Mouse (Mus musculus) forebrain, embryonic 11.5 days (tissue): ENCODE results near the gene Gm4450. TPM values are rescaled to one million over a fixed set of nuclear protein-coding genes. Genes with fewer than 3 reads are reported as not detected.
"Not testable (repeated sequence)": the region's sequence is repeated elsewhere in the genome, so short reads cannot be mapped to it uniquely, and the experiment has no call there.

Source experiments
- ATAC-seq: fragments of 200-750 bp; cut with Nextera tagmentation; replicated peaks from 2 replicates; pipeline ENCODE4 v1.8.0; 2017; ENCODE audit warnings: moderate TSS enrichment; ENCODE audit not compliant: low FRiP score
- DNase-seq: peaks from one replicate; pipeline ENCODE4 v3.0.0-alpha.2; 2017; ENCODE audit warnings: low spot score
- H3K27ac ChIP-seq: fragments of 300-500 bp; sonication (generic); 2 replicates; pipeline ENCODE4 v1.5.1; 2014; ENCODE audit warnings: low read depth, low read length
- H3K27me3 ChIP-seq: fragments of 300-500 bp; sonication (generic); 2 replicates; pipeline ENCODE4 v1.6.1; 2014; ENCODE audit warnings: mild to moderate bottlenecking, low read length, mixed read lengths; ENCODE audit not compliant: control insufficient read depth, insufficient read depth
- H3K36me3 ChIP-seq: fragments of 300-500 bp; sonication (generic); 2 replicates; pipeline ENCODE4 v1.6.1; 2014; ENCODE audit warnings: mild to moderate bottlenecking, low read length, moderate library complexity, mixed read lengths; ENCODE audit not compliant: control insufficient read depth, insufficient read depth
- H3K4me1 ChIP-seq: fragments of 300-500 bp; sonication (generic); replicated peaks from 2 replicates; pipeline ENCODE4 v1.6.1; 2014; ENCODE audit warnings: low read length, mixed read lengths; ENCODE audit not compliant: control insufficient read depth, insufficient read depth
- H3K4me2 ChIP-seq: fragments of 300-500 bp; sonication (generic); 2 replicates; pipeline ENCODE4 v1.6.1; 2014; ENCODE audit warnings: low read depth, mild to moderate bottlenecking, low read length, moderate library complexity, mixed read lengths; ENCODE audit not compliant: severe bottlenecking
- H3K4me3 ChIP-seq: fragments of 300-500 bp; sonication (generic); 2 replicates; pipeline ENCODE4 v1.5.1; 2014; ENCODE audit warnings: low read depth, low read length
- H3K9ac ChIP-seq: fragments of 300-500 bp; sonication (generic); 2 replicates; pipeline ENCODE4 v1.6.1; 2014; ENCODE audit warnings: low read length
- H3K9me3 ChIP-seq: fragments of 300-500 bp; sonication (generic); 2 replicates; pipeline ENCODE4 v1.6.1; 2016; ENCODE audit warnings: low read length, mixed read lengths; ENCODE audit not compliant: control insufficient read depth
- WGBS: fragments of 180-500 bp; shearing (Covaris S2); extraction: QIAGEN DNeasy Blood & Tissue Kit; methylation state at CpG from one replicate; pipeline ENCODE4 v1.1.7; 2014; 5-methylcytosine and 5-hydroxymethylcytosine counted together
- polyA plus RNA-seq: library from polyadenylated mRNA; unstranded; fragments of >200 nt; fragmentation: Nextera tagmentation; extraction: Ambion mirVana; gene quantifications from 2 replicates; pipeline ENCODE4 v1.2.1, GENCODE M21; 2014

The Gm4450 gene
- polyA plus RNA-seq, 1 experiment from 2014 or later: not detected

GRCm38 (mm10) chr3:98413733-98414132 is 43.2 kb downstream of the Gm4450 start:
- DNase-seq: no peak
- H3K27ac ChIP-seq: no peak overlapping the region

DNA sequence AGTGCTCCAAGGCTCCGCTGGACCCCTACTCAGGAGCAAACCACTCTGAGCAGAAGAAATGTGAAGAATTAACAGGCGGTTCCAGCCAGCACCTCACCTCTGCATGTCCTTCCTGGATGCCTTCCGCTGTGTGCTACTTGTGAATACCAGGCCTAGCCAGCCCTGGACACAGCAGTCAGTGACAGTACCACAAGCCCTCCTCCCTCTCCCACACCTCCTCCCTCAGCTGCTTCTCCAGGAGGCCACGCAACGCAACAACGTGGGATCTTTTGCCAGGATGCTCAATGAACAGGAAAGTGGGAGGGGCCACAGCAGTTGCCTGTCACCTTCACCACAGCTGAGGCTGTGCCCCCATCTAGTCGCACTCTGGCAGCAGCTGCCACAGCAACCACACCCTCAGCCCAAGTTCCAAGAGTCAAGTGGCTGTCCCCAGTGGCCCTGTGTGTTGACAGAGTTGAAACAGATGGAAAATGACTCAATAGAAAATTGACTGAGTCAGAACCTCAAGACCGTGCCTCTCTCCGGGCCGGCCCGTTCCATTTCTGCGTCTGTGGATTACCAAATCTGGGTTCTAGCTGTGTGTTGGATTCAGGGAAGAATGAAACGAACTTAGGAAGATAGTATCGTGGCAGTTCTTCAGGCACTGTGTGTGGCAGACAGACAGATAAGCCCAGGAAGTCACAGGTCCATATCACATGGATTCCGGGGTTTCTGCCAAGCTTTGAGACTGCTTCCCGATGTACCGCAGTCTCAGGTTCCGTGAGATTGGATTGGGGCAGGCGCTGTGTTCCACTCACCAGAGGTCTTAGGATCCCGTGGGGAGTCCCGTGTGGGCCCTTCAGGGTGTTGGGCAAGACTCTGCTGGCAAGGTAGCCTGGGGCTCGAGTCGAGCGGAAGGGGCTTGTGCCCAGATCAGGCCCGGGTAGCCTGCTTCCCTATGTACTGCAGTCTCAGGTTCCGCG is 46.0 kb downstream of the Gm4450 start:
- H3K27me3 ChIP-seq, H3K4me2 ChIP-seq, H3K9ac ChIP-seq, H3K36me3 ChIP-seq, ATAC-seq, H3K9me3 ChIP-seq, H3K4me3 ChIP-seq, H3K27ac ChIP-seq, DNase-seq, H3K4me1 ChIP-seq: not testable (repeated sequence)
- WGBS: 94% methylated on average over 16 of the region's 27 CpGs

More at GRCm38 (mm10) chr3:98413733-98414132, 43.2 kb downstream of the Gm4450 start:
- no peaks in the 10 kb centered on the region for H3K4me1 ChIP-seq
- no peak overlapping the region for H3K9ac ChIP-seq
- no peaks in the 10 kb centered on the region for H3K9me3 ChIP-seq
- ATAC-seq: no peak
- H3K36me3 ChIP-seq: no peaks in the 10 kb centered on the region
- 89% methylated on average over 2 of the region's 2 CpGs for WGBS
- H3K4me3 ChIP-seq: no peak overlapping the region
- no peaks in the 10 kb centered on the region for H3K27me3 ChIP-seq
- H3K4me2 ChIP-seq: no peak overlapping the region

DNA sequence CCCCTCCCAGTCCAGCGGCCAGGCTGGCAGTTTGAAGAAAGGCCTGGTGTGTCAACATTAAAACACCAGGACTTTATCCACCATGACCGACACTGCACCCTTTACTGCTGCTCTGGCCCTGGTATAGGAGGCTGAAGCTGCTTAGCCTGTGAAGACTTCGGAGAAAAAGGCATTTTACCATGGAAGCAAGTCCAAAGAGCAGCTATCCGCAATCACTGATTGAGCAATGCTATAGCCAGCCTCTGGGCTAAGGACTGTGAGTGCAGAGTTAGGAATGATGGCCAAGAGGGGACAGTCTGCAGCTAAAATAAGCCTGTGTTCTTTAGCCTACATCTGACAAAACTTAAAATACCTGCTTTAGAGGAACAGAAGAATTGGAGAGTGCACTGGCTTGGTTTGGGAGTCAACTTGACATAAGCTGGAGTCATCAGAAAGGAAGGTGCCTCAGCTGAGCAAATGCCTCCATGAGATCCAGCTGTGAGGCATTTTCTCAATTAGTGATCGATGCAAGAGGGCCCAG is 49.6 kb downstream of the Gm4450 start:
- 70% methylated on average over 5 of the region's 5 CpGs for WGBS
- DNase-seq, H3K36me3 ChIP-seq, H3K4me1 ChIP-seq, H3K4me2 ChIP-seq, H3K27me3 ChIP-seq, ATAC-seq, H3K9me3 ChIP-seq, H3K4me3 ChIP-seq, H3K9ac ChIP-seq, H3K27ac ChIP-seq: not testable (repeated sequence)

- H3K4me1 ChIP-seq, H3K4me2 ChIP-seq, H3K9ac ChIP-seq, H3K9me3 ChIP-seq, DNase-seq, H3K36me3 ChIP-seq, ATAC-seq, H3K27me3 ChIP-seq, H3K27ac ChIP-seq, H3K4me3 ChIP-seq: not testable (repeated sequence)
- 70% methylated on average over 12 of the region's 12 CpGs for WGBS
Measured at GRCm38 (mm10) chr3:98406569-98407144, 50.3 kb downstream of the Gm4450 start.

DNA sequence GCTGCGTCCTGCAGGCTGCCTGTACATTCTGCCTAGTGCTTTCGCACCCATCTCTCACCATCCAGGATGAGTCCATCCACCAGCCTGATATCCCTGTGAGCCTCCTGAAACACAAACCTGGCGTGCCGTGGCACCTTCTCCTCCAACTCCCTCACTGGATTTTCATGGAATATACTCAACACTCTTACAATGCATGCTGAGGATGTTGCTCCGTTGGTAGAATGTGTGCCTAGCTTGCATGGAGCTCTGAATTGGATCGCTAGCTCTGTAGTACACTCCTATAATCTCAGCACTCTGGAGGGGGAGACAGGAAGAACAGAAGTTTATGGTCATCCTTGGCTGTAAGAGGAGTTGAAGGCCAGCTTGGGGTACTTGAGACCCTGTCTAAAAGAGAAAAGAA is 51.0 kb downstream of the Gm4450 start:
- not testable (repeated sequence) for H3K4me3 ChIP-seq, H3K36me3 ChIP-seq, DNase-seq, H3K4me2 ChIP-seq, H3K9ac ChIP-seq, H3K27me3 ChIP-seq, H3K27ac ChIP-seq, ATAC-seq, H3K9me3 ChIP-seq, H3K4me1 ChIP-seq
- WGBS: 82% methylated on average over 4 of the region's 6 CpGs

GRCm38 (mm10) chr3:98404268-98404895 is 52.5 kb downstream of the Gm4450 start:
- not testable (repeated sequence) for ATAC-seq
- 93% methylated on average over 9 of the region's 9 CpGs for WGBS

More at GRCm38 (mm10) chr3:98404268-98404895, 52.5 kb downstream of the Gm4450 start:
- H3K4me1 ChIP-seq, H3K27me3 ChIP-seq, DNase-seq, H3K9me3 ChIP-seq, H3K4me3 ChIP-seq, H3K9ac ChIP-seq, H3K36me3 ChIP-seq, H3K27ac ChIP-seq, H3K4me2 ChIP-seq: not testable (repeated sequence)

Other genes with a start within 250 kb of the Gm4450 start
- gene Reg4, start 235.0 kb downstream of the Gm4450 start, polyA plus RNA-seq: not detected in 2 replicates
- 0.63 and 1.2 TPM in 2 replicates for gene Hmgcs2, start 176.7 kb downstream of the Gm4450 start, polyA plus RNA-seq
- gene Phgdh, start 117.1 kb downstream of the Gm4450 start, polyA plus RNA-seq: 332 and 367 TPM in 2 replicates
- gene Zfp697, start 74.7 kb downstream of the Gm4450 start, polyA plus RNA-seq: 8.9 and 11.9 TPM in 2 replicates
- not detected in 2 replicates for gene Hsd3b4, start 53.4 kb upstream of the Gm4450 start, polyA plus RNA-seq
- not detected in 2 replicates for gene Gm10681, start 131.7 kb upstream of the Gm4450 start, polyA plus RNA-seq
- not detected in 2 replicates for gene Hsd3b5, start 173.1 kb upstream of the Gm4450 start, polyA plus RNA-seq